Mouse (Mus musculus) Muller cell, postnatal 12 days (primary cell): ENCODE measurements around the gene Scn1b.

Experiments used
- DNase-seq: peaks from one replicate; pipeline ENCODE4 v3.0.0-alpha.2; 2015; ENCODE audit errors: inconsistent ontology term

The Scn1b gene

GRCm38 (mm10) chr7:31126851-31127724 lies at the start of gene Scn1b:
Gene Scn1b, minus strand, starts transcription at chr7:31127003.
- peak; percentile 83 for DNase-seq

- DNase-seq, result no peak
These were observed 48.3 kb upstream of the Scn1b start for GRCm38 (mm10) chr7:31175096-31175495.

DNA sequence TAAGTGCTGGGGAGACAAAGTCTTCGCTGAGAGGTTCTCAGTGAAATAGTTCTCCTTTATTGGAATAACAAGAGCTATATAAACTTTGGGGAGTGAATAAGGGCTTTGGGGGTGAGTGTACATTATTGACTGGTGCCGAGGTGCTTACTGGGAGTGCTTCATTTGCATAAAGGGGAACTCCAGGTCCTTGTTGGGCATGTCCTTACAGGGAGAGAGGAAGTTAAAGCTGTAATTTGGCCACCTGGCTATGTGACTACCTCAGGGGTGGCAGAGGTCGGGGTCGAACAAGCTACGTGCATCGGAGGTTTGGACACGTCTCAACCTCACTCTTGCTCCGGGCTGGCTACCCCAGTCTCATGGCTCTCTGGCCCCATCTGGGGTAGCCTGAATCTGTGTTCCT lies 47.7 kb upstream of the Scn1b start:
- DNase-seq, result no peak

GRCm38 (mm10) chr7:31172238-31172637 lies 45.4 kb upstream of the Scn1b start:
- peak; percentile 36 for DNase-seq

GRCm38 (mm10) chr7:31170520-31170919 lies 43.7 kb upstream of the Scn1b start:
- no peak for DNase-seq

DNA sequence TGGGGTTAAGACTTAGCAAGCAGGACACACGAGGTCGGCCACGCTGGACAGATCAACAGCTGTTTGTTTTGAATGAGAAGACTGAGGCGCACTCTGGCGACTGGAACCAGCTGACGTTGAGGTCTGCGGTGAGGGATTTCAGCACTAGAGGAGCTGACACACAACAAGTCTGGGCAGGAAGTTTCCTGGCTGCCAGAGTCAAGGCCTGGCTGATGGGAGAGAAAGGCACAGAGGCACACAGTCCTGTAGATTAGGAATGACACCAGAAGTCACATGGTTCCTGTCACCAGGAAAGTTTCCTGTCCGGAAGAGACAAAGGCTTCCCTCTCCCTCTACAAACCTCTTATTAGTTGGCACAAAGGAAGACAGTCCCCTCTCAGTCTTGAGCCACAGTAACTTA lies 41.6 kb upstream of the Scn1b start:
- no peak for DNase-seq

- no peak for DNase-seq
These were observed 37.9 kb upstream of the Scn1b start for GRCm38 (mm10) chr7:31164748-31165147.

GRCm38 (mm10) chr7:31163666-31164577 lies 37.1 kb upstream of the Scn1b start:
- DNase-seq, result no peak

DNA sequence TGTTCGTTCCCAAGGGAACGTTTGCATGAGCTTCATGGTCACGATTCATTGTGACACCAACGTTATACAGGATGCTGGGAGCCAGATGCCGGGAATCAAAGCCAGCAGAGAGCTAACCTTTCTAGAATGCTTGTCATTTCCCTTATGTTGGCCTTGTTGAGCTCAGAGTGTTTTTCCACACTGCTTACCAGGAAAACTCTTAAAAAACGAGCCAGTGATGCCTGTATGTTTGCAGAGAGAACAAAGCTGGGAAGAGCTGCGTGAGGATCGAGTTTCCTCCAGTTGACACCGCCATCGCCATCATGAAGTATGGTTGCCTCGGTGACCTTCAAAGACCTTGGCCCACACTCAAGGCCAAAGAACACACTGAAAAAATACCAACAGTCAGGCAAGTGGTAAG lies 35.5 kb upstream of the Scn1b start:
- DNase-seq, result no peak

DNA sequence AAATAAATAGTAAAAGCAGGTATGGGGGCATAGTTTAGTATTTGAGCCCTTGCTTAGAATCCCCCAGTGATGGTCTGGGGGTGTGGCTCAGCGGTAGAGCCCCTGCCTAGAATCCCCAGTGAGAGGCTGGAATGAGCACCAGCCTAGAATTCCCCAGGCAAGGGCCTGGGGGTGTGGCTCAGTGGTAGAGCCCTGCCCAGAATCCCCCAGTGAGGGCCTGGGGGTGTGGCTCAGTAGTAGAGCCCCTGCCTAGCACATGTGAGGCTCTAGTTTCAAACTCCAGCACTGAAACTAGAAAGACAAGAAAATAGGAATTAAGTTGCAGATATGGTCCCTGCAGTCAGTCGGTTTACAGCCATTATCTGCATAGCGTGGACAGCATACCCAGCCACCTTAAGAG lies 35.0 kb upstream of the Scn1b start:
- no peak for DNase-seq

DNA sequence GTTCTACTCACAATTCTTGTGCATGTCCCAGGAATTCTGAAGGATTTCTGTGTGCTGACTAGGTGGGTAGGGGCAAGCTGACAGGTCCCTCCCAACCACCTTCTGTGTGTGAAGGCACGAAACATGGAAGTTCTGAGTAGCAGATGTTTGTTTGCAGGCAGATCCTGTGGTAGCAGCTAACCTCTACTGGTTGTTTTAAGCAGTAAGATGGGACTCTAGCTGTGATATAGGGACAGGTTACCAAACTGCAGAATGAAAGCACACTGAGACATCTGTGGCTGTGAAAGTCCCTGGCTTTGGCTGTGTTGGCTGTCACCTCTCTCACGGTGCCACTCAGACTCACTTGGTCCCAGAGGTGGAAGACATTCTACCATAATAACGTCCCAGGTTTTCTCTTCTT lies 34.4 kb upstream of the Scn1b start:
- no peak for DNase-seq

DNA sequence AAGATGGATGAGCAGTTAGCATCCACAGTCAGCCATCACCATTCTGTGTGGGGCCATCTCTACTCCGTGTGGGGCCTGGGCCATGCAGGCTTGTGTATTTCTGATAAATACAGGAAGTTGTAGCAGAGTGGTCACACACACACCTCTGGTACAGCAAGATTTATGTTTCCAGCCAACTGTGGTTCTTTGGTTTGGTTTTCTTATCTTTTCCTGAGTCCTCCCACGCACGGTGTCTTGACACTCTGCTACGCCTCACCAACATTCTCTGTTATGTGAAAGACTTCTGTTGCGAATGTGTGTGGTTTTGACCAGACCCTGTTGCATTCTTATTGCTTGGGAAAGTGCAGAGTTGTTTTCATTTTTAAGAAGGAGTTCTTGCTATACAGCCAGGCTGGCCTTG lies 34.0 kb upstream of the Scn1b start:
- DNase-seq, result no peak

DNA sequence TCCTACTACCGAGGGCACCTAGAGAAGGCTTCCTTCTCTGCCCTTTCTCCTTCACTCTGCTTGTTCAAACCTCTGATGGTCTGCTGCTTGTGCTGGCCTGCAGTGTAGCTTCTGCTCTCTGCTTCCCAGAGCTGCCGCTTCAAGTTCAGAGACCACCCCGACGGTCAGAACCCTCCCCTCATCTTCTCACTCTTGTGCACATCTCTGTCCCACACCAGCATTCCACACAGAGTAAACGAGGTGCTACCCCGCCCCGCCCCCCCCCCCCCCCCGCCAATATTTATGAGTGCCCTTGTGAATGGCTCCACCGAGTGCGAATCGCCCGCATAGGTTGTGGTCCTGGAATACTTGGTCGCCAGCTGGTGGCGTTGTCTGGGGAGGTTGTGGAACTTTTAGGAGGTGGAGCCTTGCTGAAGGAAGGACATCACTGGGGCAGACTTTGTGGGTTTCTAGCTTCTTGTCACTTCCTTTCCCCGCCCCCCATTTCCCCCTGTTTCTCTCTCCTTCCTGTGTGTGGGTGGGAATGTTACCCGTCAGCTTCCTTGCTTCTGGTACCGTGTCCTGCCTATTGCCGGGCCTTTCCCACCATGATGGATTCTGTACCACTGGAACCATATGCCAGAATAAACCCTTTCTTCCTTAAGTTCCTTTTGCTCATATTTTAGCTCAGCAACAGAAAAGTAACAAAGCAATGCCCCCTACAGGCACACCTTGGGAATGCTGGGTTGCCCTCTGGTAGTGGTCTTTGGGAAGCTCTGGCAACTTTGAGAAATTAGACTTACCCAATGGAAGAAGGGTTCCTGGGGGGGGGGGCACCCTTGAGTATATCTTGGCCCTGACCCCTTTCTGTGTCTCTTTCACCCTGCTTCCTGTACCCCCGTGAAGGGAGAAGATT lies 29.5 kb upstream of the Scn1b start:
- no peak for DNase-seq

- no peak for DNase-seq
These were observed 28.7 kb upstream of the Scn1b start, which contains the start of gene Gramd1a for GRCm38 (mm10) chr7:31155296-31156033. Gene Gramd1a, minus strand, starts transcription at chr7:31155896.

- DNase-seq, result no peak
These were observed 26.9 kb upstream of the Scn1b start for GRCm38 (mm10) chr7:31153536-31154320.

GRCm38 (mm10) chr7:31151301-31152241 lies 24.8 kb upstream of the Scn1b start:
- DNase-seq, result no peak

DNA sequence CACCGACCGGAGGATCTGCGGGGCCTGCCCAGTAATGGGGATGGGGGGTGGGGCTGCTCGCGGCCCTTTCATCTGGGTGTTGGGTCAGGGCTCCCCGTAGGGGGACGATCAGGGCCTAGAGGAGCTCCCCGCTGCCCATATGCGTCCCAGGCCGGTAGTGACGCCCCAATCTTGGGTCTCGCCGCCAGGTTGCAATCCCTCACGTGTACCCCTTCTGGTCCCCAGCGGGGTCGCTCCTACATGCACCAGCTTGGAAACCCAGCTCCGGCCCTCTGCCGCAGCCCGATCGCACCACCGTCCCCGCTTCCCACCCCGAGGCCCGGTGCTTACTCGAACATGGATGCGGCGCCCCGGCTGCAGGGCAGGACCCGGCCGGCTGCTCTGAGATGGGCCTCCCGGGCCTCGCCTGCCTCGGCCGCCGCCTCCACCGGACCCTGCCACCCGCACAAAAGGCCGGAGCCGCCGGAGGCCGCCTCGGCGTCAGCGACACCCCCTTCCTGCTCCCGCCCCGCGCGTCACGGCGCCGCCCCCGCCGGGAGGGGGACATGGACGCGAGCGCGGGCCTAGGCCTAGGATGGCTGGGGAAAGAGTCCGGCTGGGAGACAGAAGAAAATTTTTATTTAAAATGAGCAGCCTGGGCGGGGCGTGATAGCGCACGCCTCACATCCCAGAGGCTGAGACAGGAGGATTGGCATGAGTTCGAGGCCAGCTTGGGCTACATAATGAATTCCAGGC lies 23.9 kb upstream of the Scn1b start:
- peak; percentile 96 for DNase-seq
